Mouse (Mus musculus) small intestine, adult 2 months (tissue): ENCODE results near the gene Ccdc33. TPM values are rescaled to one million over a fixed set of nuclear protein-coding genes. Genes with fewer than 3 reads are reported as not detected.

Source experiments
- H3K27ac ChIP-seq: fragments of 200-500 bp; 2 replicates; pipeline ENCODE4 v1.5.1; 2012; ENCODE audit warnings: low read depth, low read length, control low read depth, inconsistent platforms; ENCODE audit not compliant: insufficient read depth
- H3K27me3 ChIP-seq: fragments of 200-500 bp; 2 replicates; pipeline ENCODE4 v1.6.1; 2012; ENCODE audit warnings: mild to moderate bottlenecking, moderate library complexity, low read length, inconsistent platforms; ENCODE audit not compliant: control insufficient read depth, insufficient read depth
- H3K36me3 ChIP-seq: fragments of 200-500 bp; 2 replicates; pipeline ENCODE4 v1.6.1; 2012; ENCODE audit warnings: mild to moderate bottlenecking, low read length, control low read depth, inconsistent platforms; ENCODE audit not compliant: control insufficient read depth, insufficient read depth
- H3K4me1 ChIP-seq: fragments of 200-500 bp; 2 replicates; pipeline ENCODE4 v1.6.1; 2012; ENCODE audit warnings: low read length, inconsistent platforms, mixed read lengths; ENCODE audit not compliant: control insufficient read depth, insufficient read depth, insufficient read length
- H3K4me3 ChIP-seq: fragments of 200-500 bp; 2 replicates; pipeline ENCODE4 v1.5.1; 2012; ENCODE audit warnings: low read depth, mild to moderate bottlenecking, control low read depth, inconsistent platforms, low read length, moderate library complexity
- CTCF ChIP-seq: fragments of 200-500 bp; IDR thresholded peaks from 2 replicates; pipeline ENCODE4 v1.5.1; 2012; ENCODE audit warnings: low read depth, mild to moderate bottlenecking, control low read depth, inconsistent platforms, low read length, moderate library complexity, mixed read lengths; ENCODE audit not compliant: insufficient replicate concordance, insufficient read length; ENCODE audit errors: extremely low read depth
- POLR2A ChIP-seq: fragments of 200-500 bp; IDR thresholded peaks from 2 replicates; pipeline ENCODE4 v1.6.1; 2012; ENCODE audit warnings: low read depth, mild to moderate bottlenecking, control low read depth, inconsistent platforms, low read length, moderate library complexity
- WGBS: fragments of 180-500 bp; shearing (Covaris S2); methylation state at CpG from one replicate; pipeline ENCODE4 v1.1.7; 2018; 5-methylcytosine and 5-hydroxymethylcytosine counted together
- polyA plus RNA-seq: library from polyadenylated mRNA; depleted of rRNA; stranded (reverse); fragments of >200 nt; gene quantifications from 2 replicates; pipeline ENCODE4 v1.2.3, GENCODE M21; 2012

Gene Ccdc33
- polyA plus RNA-seq, 1 experiment = not detected

DNA sequence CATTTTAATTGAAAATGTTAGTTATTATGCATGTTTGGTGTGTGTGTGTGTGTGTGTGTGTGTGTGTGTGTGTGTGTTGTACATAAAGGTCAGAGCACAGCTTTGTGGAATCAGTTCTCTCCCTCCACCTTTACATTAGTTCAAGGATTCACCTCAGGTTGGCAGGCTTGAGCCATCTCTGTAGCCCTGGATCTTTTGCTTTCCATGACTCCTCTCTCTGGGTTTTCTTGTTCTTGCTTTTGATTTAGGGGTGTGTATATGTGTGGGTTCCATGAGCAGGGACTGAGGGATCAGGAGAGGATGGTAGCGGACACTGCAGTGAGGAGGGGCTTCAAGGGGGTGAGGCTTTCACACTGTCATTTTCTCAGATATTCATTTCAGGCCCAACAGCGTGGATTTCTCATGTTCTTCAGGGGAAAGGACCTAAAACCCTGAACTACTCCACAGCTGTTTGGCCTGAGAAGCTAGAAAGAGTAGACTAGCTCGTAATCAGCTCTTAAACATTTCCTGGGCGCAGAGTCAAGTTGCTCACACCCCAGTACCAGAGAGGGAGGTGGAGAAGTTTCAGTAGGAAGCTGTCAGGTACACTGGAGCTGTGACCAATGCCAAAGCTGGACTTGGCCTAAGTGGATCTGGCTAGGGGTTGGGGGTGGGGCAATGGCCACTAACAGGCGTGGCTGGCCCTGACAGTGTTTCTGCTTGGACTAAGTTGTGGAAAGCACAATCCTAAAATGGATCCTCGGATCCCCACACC, 52.5 kb downstream of the Ccdc33 start:
- TF ChIP-seq POLR2A (no peak), CTCF (no peak)
- WGBS = 64% methylated on average over 6 of the region's 6 CpGs
- Histone ChIP-seq H3K4me3 (no peak overlapping the region), H3K36me3 (no peaks in the 10 kb centered on the region), H3K27me3 (no peaks in the 10 kb centered on the region), H3K27ac (no peak overlapping the region), H3K4me1 (no peaks in the 10 kb centered on the region)

DNA sequence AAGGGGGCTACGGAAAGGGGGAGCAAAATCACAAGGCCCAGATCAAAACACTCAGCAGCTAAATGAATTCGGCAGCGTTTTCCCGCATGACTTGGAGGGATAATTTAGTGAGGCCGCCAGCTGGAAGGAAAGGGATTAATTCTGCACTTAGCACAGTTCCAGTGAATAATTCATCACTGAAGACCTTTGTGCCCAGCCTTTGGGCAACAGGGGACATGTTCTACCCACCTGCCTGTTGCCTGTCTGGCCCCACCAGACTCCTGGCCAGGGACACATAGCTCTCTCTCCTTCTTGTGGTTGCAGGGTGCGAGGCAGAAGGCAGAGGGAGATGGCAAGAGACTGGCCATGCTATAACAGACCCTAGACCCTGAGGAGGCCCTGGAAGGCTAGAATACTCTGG, 53.1 kb downstream of the Ccdc33 start:
- Histone ChIP-seq H3K4me1 (no peaks in the 10 kb centered on the region), H3K36me3 (no peaks in the 10 kb centered on the region), H3K27ac (no peak overlapping the region), H3K27me3 (no peaks in the 10 kb centered on the region), H3K4me3 (no peak overlapping the region)
- 66% methylated on average over 6 of the region's 6 CpGs for WGBS
- TF ChIP-seq CTCF (no peak), POLR2A (no peak)

DNA sequence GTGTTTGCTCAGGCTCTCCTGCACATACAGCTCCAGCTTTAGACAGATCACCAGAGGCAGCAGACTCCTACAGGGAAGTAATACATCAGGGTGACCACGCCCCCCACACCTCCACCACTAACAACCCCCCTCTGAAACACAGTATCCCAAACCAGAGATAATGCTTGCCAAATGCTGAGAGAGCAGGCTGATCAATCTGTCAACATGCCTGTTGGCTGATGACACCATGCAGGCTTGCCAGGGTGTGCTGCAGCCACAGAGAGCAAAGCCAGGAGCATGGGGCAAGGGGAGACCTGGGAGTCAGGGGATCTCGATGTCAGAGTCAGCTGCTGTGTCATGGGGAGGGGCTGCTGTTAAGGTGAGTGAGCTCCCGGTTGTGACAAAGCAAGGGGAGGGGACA, 55.1 kb downstream of the Ccdc33 start, which contains the start of gene Stra6:
Gene Stra6 (plus strand): TSS at position 258 of the 400 bp plus-strand sequence.
- Histone ChIP-seq H3K4me1 (no peaks in the 10 kb centered on the region), H3K4me3 (no peak within 1 kb of the TSS), H3K36me3 (no peaks in the 10 kb centered on the region), H3K27ac (no peak within 1 kb of the TSS), H3K27me3 (no peaks in the 10 kb centered on the region)
- TF ChIP-seq POLR2A (no peak), CTCF (no peak)
- WGBS = 2% methylated on average over 3 of the region's 3 CpGs

DNA sequence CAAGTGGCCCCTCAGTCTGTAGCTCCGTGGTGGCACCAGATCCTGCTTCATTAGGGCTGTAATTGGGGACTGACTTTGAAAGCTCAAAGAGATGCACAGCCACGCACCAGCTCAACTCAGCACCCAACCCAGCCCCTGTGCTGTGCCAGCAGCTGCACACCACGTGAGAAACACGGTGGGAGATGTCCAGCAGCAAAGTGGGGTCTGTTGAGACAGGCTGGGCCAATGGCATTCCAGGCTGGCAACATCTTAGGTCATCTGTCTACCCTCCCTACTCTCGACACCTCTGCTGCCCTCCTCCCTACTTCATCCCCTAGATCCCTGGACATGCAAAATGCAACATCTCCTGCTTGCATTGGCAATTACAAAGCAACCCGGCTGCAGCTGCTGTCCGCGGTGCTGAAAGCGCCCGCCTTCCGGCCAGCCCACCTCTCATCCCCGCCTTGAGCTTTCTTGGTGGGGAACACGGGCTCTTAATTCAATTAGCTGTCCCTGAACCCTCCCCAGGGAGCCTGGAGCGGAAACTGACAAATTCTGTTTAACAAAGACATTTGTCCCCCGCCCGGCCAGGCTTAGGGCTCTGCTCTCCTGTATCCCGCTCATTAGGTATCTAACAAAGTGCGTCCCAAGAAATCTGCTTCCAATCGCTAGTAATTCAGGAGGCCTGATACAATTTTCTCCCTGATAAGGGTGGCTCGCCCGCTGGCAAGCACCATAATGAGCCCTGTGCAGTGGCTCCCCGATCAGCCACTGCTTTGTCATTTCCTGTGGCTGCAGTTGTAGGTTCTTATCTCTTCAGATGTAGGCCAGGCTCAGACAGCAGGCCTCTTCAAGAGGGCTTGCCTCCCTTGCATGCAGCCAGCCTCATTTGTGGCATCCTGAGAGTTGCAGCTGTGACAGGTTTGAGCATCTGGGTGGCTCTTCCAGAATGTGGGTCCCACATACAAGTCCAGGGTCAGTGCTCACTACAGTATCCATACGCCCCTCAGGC, 57.7 kb downstream of the Ccdc33 start:
- H3K27ac ChIP-seq = no peak overlapping the region
- H3K4me3 ChIP-seq = no peak overlapping the region
- H3K27me3 ChIP-seq = no peaks in the 10 kb centered on the region
- WGBS = 14% methylated on average over 23 of the region's 23 CpGs
- H3K36me3 ChIP-seq = no peaks in the 10 kb centered on the region
- H3K4me1 ChIP-seq = no peaks in the 10 kb centered on the region
- TF ChIP-seq POLR2A (no peak), CTCF (no peak)

DNA sequence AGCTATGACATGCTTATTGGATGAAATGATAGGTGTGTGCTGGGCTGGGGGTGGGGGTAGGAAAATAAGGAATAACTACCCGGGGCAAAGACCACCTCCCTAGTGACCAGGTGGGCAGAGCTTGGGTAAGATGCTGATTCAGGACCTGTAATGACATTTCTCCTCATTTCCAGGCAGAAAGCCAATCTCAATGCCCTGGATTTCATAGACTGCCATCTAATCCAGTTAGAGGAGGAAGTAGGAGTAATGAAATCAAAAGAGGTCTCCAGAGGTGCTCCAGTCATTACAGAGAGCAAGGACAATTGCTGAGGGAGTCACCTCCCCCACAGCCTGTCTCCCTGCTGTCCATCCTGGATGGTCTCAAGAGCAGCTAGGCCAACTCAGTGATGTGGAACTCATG, 58.7 kb downstream of the Ccdc33 start:
- TF ChIP-seq POLR2A = no peak
- TF ChIP-seq CTCF = no peak
- Histone ChIP-seq H3K27me3 (no peaks in the 10 kb centered on the region), H3K27ac (no peak overlapping the region), H3K36me3 (no peaks in the 10 kb centered on the region), H3K4me3 (no peak overlapping the region), H3K4me1 (no peaks in the 10 kb centered on the region)
- 17% methylated on average over 1 of the region's 1 CpGs for WGBS

DNA sequence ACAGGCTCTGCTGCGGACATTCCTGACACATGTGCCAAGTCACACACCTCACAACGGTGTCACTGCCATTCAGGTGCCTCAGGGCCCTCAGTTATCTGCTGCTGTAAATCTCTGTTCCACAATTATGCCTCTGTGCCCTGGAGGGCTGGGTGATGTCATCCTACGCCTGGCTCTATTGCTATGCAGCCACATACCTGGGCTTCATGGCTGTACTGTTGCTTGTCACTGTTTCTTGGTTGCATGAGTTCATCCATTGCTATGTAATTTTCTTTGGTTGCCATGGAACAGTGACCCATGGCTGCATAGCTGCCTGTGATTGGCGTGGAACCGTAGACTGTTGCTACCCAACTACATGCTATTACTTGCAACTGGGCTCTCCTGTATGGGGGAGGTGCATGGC, 63.0 kb downstream of the Ccdc33 start:
- 46% methylated on average over 5 of the region's 5 CpGs for WGBS
- H3K4me1 ChIP-seq = no peaks in the 10 kb centered on the region
- H3K36me3 ChIP-seq = no peaks in the 10 kb centered on the region

DNA sequence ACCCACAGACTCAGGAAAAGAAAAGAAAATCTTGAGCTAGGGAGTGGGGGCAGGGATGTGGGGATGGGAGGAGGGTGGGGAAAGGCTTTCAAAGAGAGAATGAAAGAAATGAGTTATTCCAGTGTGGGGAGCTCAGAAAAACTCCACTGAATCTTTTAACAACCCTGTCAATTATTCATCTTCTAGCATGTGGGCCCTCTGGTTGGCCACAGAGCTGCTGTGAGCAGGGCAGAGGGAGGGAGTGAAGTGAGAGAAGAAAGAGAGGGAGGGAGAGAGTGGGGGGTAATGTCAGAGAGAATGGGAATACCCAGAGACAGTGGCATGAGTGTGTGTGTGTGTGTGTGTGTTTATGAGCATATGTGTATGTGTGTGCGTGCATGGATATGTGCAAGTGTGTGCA, 64.6 kb downstream of the Ccdc33 start:
- no peak overlapping the region for H3K27ac ChIP-seq
- 95% methylated on average over 1 of the region's 1 CpGs for WGBS
- no peak for TF ChIP-seq CTCF
- no peak for TF ChIP-seq POLR2A

More for the DNA sequence above, 63.0 kb downstream of the Ccdc33 start:
- Histone ChIP-seq H3K4me3 (no peak overlapping the region), H3K27me3 (no peaks in the 10 kb centered on the region), H3K27ac (no peak overlapping the region)
- TF ChIP-seq CTCF (no peak), POLR2A (no peak)

More for the DNA sequence above, 64.6 kb downstream of the Ccdc33 start:
- no peaks in the 10 kb centered on the region for H3K36me3 ChIP-seq
- no peak overlapping the region for H3K4me3 ChIP-seq
- H3K27me3 ChIP-seq = no peaks in the 10 kb centered on the region
- H3K4me1 ChIP-seq = no peaks in the 10 kb centered on the region
